Mouse (Mus musculus): ENCODE data around the gene Zfp941. TPM values are rescaled to one million over a fixed set of nuclear protein-coding genes. Genes with fewer than 3 reads are reported as not detected.
"Not testable (repeated sequence)": the region's sequence is repeated elsewhere in the genome, so short reads cannot be mapped to it uniquely, and the experiment has no call there.

The Zfp941 gene
- polyA plus RNA-seq, 1 experiment = 12.8 TPM

DNA sequence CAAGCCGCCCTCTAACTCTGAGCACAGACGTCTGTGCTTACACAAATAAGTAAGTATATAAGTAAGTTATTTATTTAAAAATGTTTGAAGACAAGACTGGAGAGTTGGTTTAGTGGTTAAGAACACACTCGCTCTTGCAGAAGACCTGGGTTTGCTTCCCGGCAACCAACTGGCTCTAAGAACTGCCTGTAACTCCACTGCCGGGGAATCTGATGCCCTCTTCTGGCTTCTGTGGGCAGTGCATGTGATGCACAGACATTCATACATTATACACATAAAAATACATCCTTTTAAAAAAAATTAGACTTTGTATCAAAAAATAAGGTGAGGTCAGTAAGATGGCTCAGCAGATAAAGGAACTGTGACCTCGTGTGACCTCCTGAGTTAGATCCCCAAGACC, 11.5 kb downstream of the Zfp941 start:
- TF ChIP-seq POLR2A (IDR thresholded peaks at IDR 0.05; ENCODE audit: borderline replicate concordance, extremely low read depth, insufficient read depth, insufficient read length, poor library complexity, severe bottlenecking) (no peak), CTCF (IDR thresholded peaks at IDR 0.05; ENCODE audit: borderline replicate concordance, extremely low read depth, insufficient read depth, insufficient read length) (peak; percentile 31; the same call in 1 of the 2 replicates)
- DNase-seq (ENCODE audit: low read depth) = no peak

DNA sequence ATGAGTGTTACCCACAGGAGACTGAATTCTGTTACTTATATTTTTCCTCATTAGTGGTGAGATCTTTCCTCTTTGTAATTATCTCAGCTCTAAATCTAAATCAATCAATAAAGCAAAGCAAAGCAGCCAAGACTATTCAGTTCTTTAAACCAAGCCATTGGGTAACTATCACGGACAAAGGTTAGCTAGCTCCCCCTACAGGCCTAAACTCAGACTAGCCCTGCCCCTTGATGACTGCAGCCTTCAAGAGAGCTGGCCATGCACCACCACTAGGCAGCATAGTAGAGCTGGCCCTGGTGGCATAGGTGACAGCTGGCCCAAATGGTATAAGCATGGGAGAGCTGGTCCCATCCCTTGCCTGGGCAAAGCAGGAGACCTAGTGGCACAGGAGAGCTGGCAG, 16.3 kb downstream of the Zfp941 start:
- no peak for TF ChIP-seq POLR2A (IDR thresholded peaks at IDR 0.05; ENCODE audit: borderline replicate concordance, extremely low read depth, insufficient read depth, insufficient read length, poor library complexity, severe bottlenecking)
- peak; percentile 43; the same call in 1 of the 2 replicates for TF ChIP-seq CTCF (IDR thresholded peaks at IDR 0.05; ENCODE audit: borderline replicate concordance, extremely low read depth, insufficient read depth, insufficient read length)
- DNase-seq (ENCODE audit: low read depth) = peak; percentile 20

- TF ChIP-seq CTCF (IDR thresholded peaks at IDR 0.05; ENCODE audit: borderline replicate concordance, extremely low read depth, insufficient read depth, insufficient read length) = no peak
- TF ChIP-seq POLR2A (IDR thresholded peaks at IDR 0.05; ENCODE audit: borderline replicate concordance, extremely low read depth, insufficient read depth, insufficient read length, poor library complexity, severe bottlenecking) = no peak
- DNase-seq (ENCODE audit: low read depth) = no peak
Observed at GRCm38 (mm10) chr7:140802629-140803028, 19.3 kb downstream of the Zfp941 start.

DNA sequence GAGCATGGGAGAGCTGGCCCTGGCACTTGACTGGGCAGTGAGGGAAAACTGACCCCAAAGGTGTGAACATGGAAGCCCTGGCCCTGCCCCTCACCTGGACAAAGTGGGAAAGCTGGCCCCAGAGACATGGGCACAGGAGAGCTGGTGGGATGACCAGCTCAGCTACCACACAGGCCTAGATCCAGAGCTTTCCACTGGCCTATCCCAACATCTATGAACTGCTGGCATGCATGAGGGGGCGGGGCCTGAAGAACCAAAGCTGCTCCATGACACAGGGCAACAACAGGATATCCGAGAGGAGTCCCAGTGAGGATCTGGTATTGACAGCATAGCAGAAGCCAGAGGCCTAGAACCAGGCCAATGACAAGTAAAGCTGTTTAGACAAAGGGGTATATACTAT, 23.8 kb downstream of the Zfp941 start:
- DNase-seq (ENCODE audit: low read depth) = no peak
- TF ChIP-seq POLR2A (IDR thresholded peaks at IDR 0.05; ENCODE audit: borderline replicate concordance, extremely low read depth, insufficient read depth, insufficient read length, poor library complexity, severe bottlenecking) = no peak
- no peak for TF ChIP-seq CTCF (IDR thresholded peaks at IDR 0.05; ENCODE audit: borderline replicate concordance, extremely low read depth, insufficient read depth, insufficient read length)

DNA sequence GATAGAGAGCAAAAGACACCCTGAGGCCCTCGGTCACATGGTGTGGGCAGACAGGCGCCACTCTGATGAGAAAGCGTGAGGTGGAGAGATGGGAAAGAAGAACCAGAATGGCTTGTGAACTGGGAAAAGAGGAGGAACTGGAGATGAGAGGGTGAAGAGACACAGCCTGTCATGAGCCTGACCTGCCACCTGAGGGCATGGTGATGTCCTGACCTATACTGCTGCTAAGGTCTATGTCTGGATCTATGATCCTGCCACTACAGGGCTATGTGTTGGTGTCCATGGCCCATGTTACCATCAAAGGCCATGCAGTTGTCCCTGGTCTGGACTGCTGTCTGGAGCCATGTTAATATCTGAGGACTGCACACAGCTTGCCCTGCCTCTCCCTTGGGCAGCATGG, 24.4 kb downstream of the Zfp941 start:
- DNase-seq (ENCODE audit: low read depth) = no peak
- TF ChIP-seq POLR2A (IDR thresholded peaks at IDR 0.05; ENCODE audit: borderline replicate concordance, extremely low read depth, insufficient read depth, insufficient read length, poor library complexity, severe bottlenecking) = no peak
- no peak for TF ChIP-seq CTCF (IDR thresholded peaks at IDR 0.05; ENCODE audit: borderline replicate concordance, extremely low read depth, insufficient read depth, insufficient read length)

- DNase-seq (ENCODE audit: low read depth) = no peak
- TF ChIP-seq CTCF (IDR thresholded peaks at IDR 0.05; ENCODE audit: borderline replicate concordance, extremely low read depth, insufficient read depth, insufficient read length) (no peak), POLR2A (IDR thresholded peaks at IDR 0.05; ENCODE audit: borderline replicate concordance, extremely low read depth, insufficient read depth, insufficient read length, poor library complexity, severe bottlenecking) (no peak)
Observed at GRCm38 (mm10) chr7:140793541-140793940, 28.4 kb downstream of the Zfp941 start.

- TF ChIP-seq POLR2A (IDR thresholded peaks at IDR 0.05; ENCODE audit: borderline replicate concordance, extremely low read depth, insufficient read depth, insufficient read length, poor library complexity, severe bottlenecking) (no peak), CTCF (IDR thresholded peaks at IDR 0.05; ENCODE audit: borderline replicate concordance, extremely low read depth, insufficient read depth, insufficient read length) (no peak)
- no peak for DNase-seq (ENCODE audit: low read depth)
Observed at GRCm38 (mm10) chr7:140788053-140788435, 33.9 kb downstream of the Zfp941 start.

GRCm38 (mm10) chr7:140787406-140788052, 34.4 kb downstream of the Zfp941 start, which contains the start of gene Syce1:
Gene Syce1 (minus strand): TSS chr7:140787852.
- TF ChIP-seq CTCF (IDR thresholded peaks at IDR 0.05; ENCODE audit: borderline replicate concordance, extremely low read depth, insufficient read depth, insufficient read length) (no peak), POLR2A (IDR thresholded peaks at IDR 0.05; ENCODE audit: borderline replicate concordance, extremely low read depth, insufficient read depth, insufficient read length, poor library complexity, severe bottlenecking) (no peak)
- DNase-seq (ENCODE audit: low read depth) = no peak

GRCm38 (mm10) chr7:140780548-140780947, 41.4 kb downstream of the Zfp941 start:
- TF ChIP-seq CTCF (IDR thresholded peaks at IDR 0.05; ENCODE audit: borderline replicate concordance, extremely low read depth, insufficient read depth, insufficient read length) = no peak
- TF ChIP-seq POLR2A (IDR thresholded peaks at IDR 0.05; ENCODE audit: borderline replicate concordance, extremely low read depth, insufficient read depth, insufficient read length, poor library complexity, severe bottlenecking) = no peak

GRCm38 (mm10) chr7:140765888-140766739, 55.9 kb downstream of the Zfp941 start:
- no peak for TF ChIP-seq CTCF (IDR thresholded peaks at IDR 0.05; ENCODE audit: borderline replicate concordance, extremely low read depth, insufficient read depth, insufficient read length)
- no peak for TF ChIP-seq POLR2A (IDR thresholded peaks at IDR 0.05; ENCODE audit: borderline replicate concordance, extremely low read depth, insufficient read depth, insufficient read length, poor library complexity, severe bottlenecking)
- DNase-seq (ENCODE audit: low read depth) = peak; percentile 3

More at GRCm38 (mm10) chr7:140780548-140780947, 41.4 kb downstream of the Zfp941 start:
- DNase-seq (ENCODE audit: low read depth) = peak; percentile 5

DNA sequence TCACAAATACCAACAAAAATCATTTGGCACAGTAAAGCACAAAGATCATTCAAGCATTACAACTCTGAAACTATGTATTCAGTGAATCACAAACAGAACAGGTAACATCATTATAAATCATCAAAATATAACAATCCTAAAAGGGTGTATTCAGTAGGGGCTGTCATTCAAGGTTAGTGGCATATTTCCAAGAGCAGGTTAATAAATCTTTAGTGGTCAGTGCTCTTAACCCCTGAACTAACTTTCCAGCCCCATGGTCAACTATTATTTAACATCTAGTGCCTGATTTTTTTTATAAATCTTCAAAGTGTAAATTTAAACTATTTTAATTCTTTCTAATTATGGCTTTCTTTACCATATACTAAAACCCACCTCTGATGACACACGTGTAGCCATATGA, 56.6 kb downstream of the Zfp941 start:
- DNase-seq (ENCODE audit: low read depth) = not testable (repeated sequence)

All from brain, embryonic 14.5 days (tissue).